Mouse (Mus musculus): Measurements from ENCODE around the gene Fars2. TPM values are rescaled to one million over a fixed set of nuclear protein-coding genes. Genes with fewer than 3 reads are reported as not detected.

Fars2 gene
- polyA plus RNA-seq, 1 experiment = 42.6 TPM

DNA sequence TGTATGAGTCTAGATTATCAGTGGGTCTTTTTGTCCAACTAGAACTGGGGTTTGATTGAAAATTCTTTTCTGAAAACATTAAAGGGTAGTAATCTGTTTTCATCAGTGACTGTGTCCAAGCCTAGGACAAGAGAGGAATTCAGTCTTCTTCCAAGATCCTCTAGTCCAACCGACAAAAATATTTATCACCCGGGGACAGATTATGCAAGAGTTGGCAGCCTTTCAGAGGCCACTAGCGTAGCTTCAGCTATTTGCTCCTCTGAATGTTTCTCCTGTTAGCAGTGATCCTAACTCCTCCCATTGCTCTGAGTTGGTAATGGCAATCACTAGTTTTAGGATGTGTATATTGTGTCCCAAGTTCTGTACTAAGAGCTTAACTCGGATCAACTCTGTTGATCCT, 380.1 kb downstream of the Fars2 start:
- H3K4me1 ChIP-seq (ENCODE audit: control insufficient read depth, insufficient read depth, insufficient read length, low read length) = no peaks in the 10 kb centered on the region
- WGBS = 40% methylated on average over 4 of the region's 4 CpGs
- H3K27ac ChIP-seq (ENCODE audit: insufficient read depth, low read depth, low read length) = no peak overlapping the region
- no peaks in the 10 kb centered on the region for H3K36me3 ChIP-seq (ENCODE audit: control insufficient read depth, insufficient read depth, low read length)
- TF ChIP-seq POLR2A (IDR thresholded peaks at IDR 0.05; ENCODE audit: low read depth, low read length) = no peak
- TF ChIP-seq CTCF (IDR thresholded peaks at IDR 0.05; ENCODE audit: extremely low read depth, insufficient read length, insufficient replicate concordance, low read depth, low read length) = no peak
- no peak overlapping the region for H3K4me3 ChIP-seq (ENCODE audit: low read depth, low read length)
- H3K27me3 ChIP-seq (ENCODE audit: control insufficient read depth, insufficient read depth, low read length) = no peaks in the 10 kb centered on the region

DNA sequence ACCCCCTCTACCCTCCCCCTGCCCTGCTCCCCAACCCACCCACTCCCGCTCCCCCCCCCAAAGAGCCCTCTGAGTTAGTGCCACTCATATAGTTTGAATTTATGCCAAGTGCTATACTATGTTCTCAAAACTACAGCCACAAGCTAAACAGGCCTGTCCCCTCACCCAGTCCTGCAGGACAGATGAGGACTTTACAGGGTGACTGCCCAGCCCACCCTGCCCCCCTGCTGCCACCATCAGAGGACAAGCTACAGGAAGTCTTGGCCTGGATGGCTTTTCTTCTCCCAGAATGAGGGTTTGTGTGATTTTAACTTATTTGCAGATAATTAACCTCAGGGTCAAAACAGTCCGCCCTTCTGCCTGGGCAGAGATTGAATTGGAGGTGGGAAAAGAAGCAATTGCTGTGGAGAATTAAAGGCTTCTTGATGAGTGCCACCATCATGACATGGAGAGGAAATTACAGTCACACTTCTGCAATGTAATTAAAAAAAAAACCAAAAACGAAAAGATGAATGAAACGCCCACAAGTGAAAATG, 383.2 kb downstream of the Fars2 start:
- no peaks in the 10 kb centered on the region for H3K4me1 ChIP-seq (ENCODE audit: control insufficient read depth, insufficient read depth, insufficient read length, low read length)
- 85% methylated on average over 4 of the region's 4 CpGs for WGBS
- TF ChIP-seq CTCF (IDR thresholded peaks at IDR 0.05; ENCODE audit: extremely low read depth, insufficient read length, insufficient replicate concordance, low read depth, low read length) (no peak), POLR2A (IDR thresholded peaks at IDR 0.05; ENCODE audit: low read depth, low read length) (no peak)
- H3K27me3 ChIP-seq (ENCODE audit: control insufficient read depth, insufficient read depth, low read length) = no peaks in the 10 kb centered on the region
- H3K4me3 ChIP-seq (ENCODE audit: low read depth, low read length) = no peak overlapping the region
- no peak overlapping the region for H3K27ac ChIP-seq (ENCODE audit: insufficient read depth, low read depth, low read length)
- no peaks in the 10 kb centered on the region for H3K36me3 ChIP-seq (ENCODE audit: control insufficient read depth, insufficient read depth, low read length)

DNA sequence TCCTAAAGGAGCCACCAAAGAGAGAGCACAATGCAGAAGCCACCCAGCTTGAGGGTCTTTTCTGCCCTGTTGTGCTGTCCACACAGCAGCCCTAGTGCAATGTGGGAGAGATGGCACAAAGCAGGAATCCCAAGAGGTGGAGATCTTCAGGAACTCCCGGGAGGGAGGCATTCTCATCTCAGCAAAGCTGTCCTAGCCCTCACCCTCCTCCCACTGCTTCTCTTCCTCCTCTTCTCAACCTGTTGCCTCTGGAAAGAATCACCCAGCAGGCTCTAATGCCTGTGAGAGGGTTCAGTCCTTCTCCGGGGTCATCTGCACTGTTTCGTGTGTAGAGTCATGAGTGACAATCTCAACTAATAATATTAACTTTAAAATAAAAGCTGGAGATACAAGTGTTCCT, 386.3 kb downstream of the Fars2 start:
- whole genome bisulfite sequencing = 86% methylated on average over 3 of the region's 3 CpGs
- no peaks in the 10 kb centered on the region for H3K4me1 ChIP-seq (ENCODE audit: control insufficient read depth, insufficient read depth, insufficient read length, low read length)
- H3K27me3 ChIP-seq (ENCODE audit: control insufficient read depth, insufficient read depth, low read length) = no peaks in the 10 kb centered on the region
- no peak overlapping the region for H3K4me3 ChIP-seq (ENCODE audit: low read depth, low read length)
- no peak for TF ChIP-seq CTCF (IDR thresholded peaks at IDR 0.05; ENCODE audit: extremely low read depth, insufficient read length, insufficient replicate concordance, low read depth, low read length)
- no peak for TF ChIP-seq POLR2A (IDR thresholded peaks at IDR 0.05; ENCODE audit: low read depth, low read length)
- no peaks in the 10 kb centered on the region for H3K36me3 ChIP-seq (ENCODE audit: control insufficient read depth, insufficient read depth, low read length)
- H3K27ac ChIP-seq (ENCODE audit: insufficient read depth, low read depth, low read length) = no peak overlapping the region

DNA sequence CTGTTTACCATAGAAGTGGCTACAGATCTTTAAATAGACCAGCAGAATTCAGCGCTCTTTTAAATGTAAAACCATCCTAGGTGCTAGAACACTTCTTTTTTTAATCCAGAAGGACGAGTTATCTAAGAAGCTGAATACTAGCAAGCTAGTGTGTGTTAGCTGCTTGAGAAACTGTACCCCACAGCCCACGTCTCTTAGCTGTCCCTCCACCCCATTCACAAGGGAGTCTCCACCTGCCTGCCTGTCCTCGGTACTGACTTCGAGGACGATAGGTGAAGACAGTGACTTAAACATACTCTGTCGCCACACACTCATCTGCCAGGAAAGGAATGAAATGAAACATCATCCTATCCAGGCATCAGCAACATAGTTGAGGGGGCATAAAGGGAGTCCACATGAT, 386.8 kb downstream of the Fars2 start:
- Histone ChIP-seq H3K4me3 (ENCODE audit: low read depth, low read length) (no peak overlapping the region), H3K27me3 (ENCODE audit: control insufficient read depth, insufficient read depth, low read length) (no peaks in the 10 kb centered on the region), H3K27ac (ENCODE audit: insufficient read depth, low read depth, low read length) (no peak overlapping the region), H3K4me1 (ENCODE audit: control insufficient read depth, insufficient read depth, insufficient read length, low read length) (no peaks in the 10 kb centered on the region), H3K36me3 (ENCODE audit: control insufficient read depth, insufficient read depth, low read length) (no peaks in the 10 kb centered on the region)
- no peak for TF ChIP-seq CTCF (IDR thresholded peaks at IDR 0.05; ENCODE audit: extremely low read depth, insufficient read length, insufficient replicate concordance, low read depth, low read length)
- TF ChIP-seq POLR2A (IDR thresholded peaks at IDR 0.05; ENCODE audit: low read depth, low read length) = no peak
- 91% methylated on average over 7 of the region's 7 CpGs for WGBS

DNA sequence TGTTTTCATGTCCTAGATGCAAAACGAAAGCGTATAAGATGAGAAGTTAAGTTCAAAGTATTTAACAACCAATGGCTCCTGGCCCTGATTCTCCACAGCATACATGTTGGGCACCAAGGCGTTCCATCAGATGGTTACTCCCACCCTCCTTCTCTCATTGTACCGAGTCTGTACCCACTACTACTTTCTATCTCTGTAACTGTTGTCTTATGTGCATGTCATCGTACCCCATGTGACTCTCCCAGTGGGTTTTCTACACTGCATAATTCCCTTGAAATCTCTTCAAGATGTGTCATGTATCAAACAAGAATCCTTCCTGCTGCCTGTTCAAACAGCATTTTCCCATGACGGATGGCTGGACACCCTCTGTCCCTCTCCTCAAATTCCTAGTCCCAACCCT, 388.5 kb downstream of the Fars2 start:
- TF ChIP-seq POLR2A (IDR thresholded peaks at IDR 0.05; ENCODE audit: low read depth, low read length) = no peak
- no peak for TF ChIP-seq CTCF (IDR thresholded peaks at IDR 0.05; ENCODE audit: extremely low read depth, insufficient read length, insufficient replicate concordance, low read depth, low read length)
- Histone ChIP-seq H3K36me3 (ENCODE audit: control insufficient read depth, insufficient read depth, low read length) (no peaks in the 10 kb centered on the region), H3K27me3 (ENCODE audit: control insufficient read depth, insufficient read depth, low read length) (no peaks in the 10 kb centered on the region), H3K27ac (ENCODE audit: insufficient read depth, low read depth, low read length) (no peak overlapping the region), H3K4me3 (ENCODE audit: low read depth, low read length) (no peak overlapping the region), H3K4me1 (ENCODE audit: control insufficient read depth, insufficient read depth, insufficient read length, low read length) (no peaks in the 10 kb centered on the region)
- 91% methylated on average over 6 of the region's 6 CpGs for whole genome bisulfite sequencing

DNA sequence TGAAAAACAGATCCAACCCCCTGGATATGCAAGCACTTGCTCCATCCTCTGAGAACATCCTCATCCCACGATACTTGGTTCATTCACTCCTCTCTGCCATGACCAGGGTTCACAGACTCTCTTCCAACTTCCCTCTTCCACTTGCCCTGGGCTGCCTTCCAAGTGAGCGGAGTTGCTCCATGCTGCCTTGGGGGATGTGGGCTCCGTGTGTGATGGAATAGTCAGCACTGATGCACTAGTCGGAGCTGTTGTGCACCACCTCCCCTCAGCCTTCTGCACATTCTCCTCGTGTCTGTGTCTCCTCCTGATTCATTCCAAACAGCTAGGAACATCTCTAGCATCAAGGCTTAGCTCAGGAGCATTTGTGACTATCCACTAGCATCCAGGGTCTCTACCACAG, 389.1 kb downstream of the Fars2 start:
- H3K36me3 ChIP-seq (ENCODE audit: control insufficient read depth, insufficient read depth, low read length) = no peaks in the 10 kb centered on the region
- H3K4me3 ChIP-seq (ENCODE audit: low read depth, low read length) = no peak overlapping the region
- no peak for TF ChIP-seq CTCF (IDR thresholded peaks at IDR 0.05; ENCODE audit: extremely low read depth, insufficient read length, insufficient replicate concordance, low read depth, low read length)
- no peak for TF ChIP-seq POLR2A (IDR thresholded peaks at IDR 0.05; ENCODE audit: low read depth, low read length)
- H3K27ac ChIP-seq (ENCODE audit: insufficient read depth, low read depth, low read length) = no peak overlapping the region
- H3K4me1 ChIP-seq (ENCODE audit: control insufficient read depth, insufficient read depth, insufficient read length, low read length) = no peaks in the 10 kb centered on the region
- WGBS = 72% methylated on average over 5 of the region's 5 CpGs
- no peaks in the 10 kb centered on the region for H3K27me3 ChIP-seq (ENCODE audit: control insufficient read depth, insufficient read depth, low read length)

DNA sequence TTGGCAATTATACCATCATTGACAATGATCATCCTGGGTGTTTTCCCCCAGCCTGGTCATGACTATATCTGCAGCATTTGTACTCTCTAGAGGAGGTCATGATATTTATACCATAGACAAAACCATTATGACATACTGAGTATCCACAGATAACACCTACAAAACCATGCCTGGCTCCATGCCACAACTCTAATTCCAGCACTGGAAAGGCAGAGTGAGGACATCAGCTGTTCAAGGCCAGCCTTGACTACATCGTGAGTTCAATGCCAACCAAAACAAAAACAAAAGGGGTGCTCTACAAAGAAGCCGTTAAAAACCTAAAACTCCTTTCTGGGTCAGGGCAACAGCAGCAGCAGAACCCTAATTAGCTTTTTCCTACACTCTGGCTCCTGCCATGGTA, 392.9 kb downstream of the Fars2 start:
- Histone ChIP-seq H3K36me3 (ENCODE audit: control insufficient read depth, insufficient read depth, low read length) (no peaks in the 10 kb centered on the region), H3K4me1 (ENCODE audit: control insufficient read depth, insufficient read depth, insufficient read length, low read length) (peaks cover 2% of the 10 kb centered on the region; the same call in 1 of the 2 replicates), H3K27ac (ENCODE audit: insufficient read depth, low read depth, low read length) (no peak overlapping the region), H3K4me3 (ENCODE audit: low read depth, low read length) (no peak overlapping the region), H3K27me3 (ENCODE audit: control insufficient read depth, insufficient read depth, low read length) (no peaks in the 10 kb centered on the region)
- 77% methylated on average over 2 of the region's 2 CpGs for WGBS
- TF ChIP-seq POLR2A (IDR thresholded peaks at IDR 0.05; ENCODE audit: low read depth, low read length) (no peak), CTCF (IDR thresholded peaks at IDR 0.05; ENCODE audit: extremely low read depth, insufficient read length, insufficient replicate concordance, low read depth, low read length) (no peak)

Data from small intestine, adult 2 months (tissue).